Mouse (Mus musculus) megakaryocyte-erythroid progenitor cell, adult 5-6 weeks (primary cell): Measurements from ENCODE around the gene Kif5c. TPM values are rescaled to one million over a fixed set of nuclear protein-coding genes. Genes with fewer than 3 reads are reported as not detected.

Experiments
- ATAC-seq: replicated peaks from 2 replicates; pipeline ENCODE4 v1.8.0; 2016; ENCODE audit warnings: mild to moderate bottlenecking, inconsistent platforms; ENCODE audit not compliant: severe bottlenecking, poor library complexity, low FRiP score, low TSS enrichment
- total RNA-seq, 2 experiments: library from RNA; stranded (forward) in 1 of 2; stranded (reverse) in 1 of 2; fragments of 200-1000, 215-1000 nt in 1 of 2; fragments of >200 nt in 1 of 2; fragmentation: Nextera tagmentation in 1 of 2; gene quantifications; 2 replicates each; pipeline ENCODE4 v1.2.3; 2014 to 2017

Kif5c gene
- total RNA-seq, 2 experiments from 2014 or later: 0.09 to 2.0 TPM

- ATAC-seq: no peak
These were observed 823 bp downstream of the Kif5c start for GRCm38 (mm10) chr2:49619719-49620522.

GRCm38 (mm10) chr2:49620626-49621117 lies 1.6 kb downstream of the Kif5c start:
- no peak for ATAC-seq

- ATAC-seq: no peak
These were observed 2.1 kb downstream of the Kif5c start for GRCm38 (mm10) chr2:49621234-49621633.

- no peak for ATAC-seq
These were observed 6.5 kb downstream of the Kif5c start for GRCm38 (mm10) chr2:49625581-49625980.

- ATAC-seq: no peak
These were observed 8.5 kb downstream of the Kif5c start for GRCm38 (mm10) chr2:49627611-49628010.

- ATAC-seq: no peak
These were observed 9.1 kb downstream of the Kif5c start for GRCm38 (mm10) chr2:49628094-49628705.

- ATAC-seq: no peak
These were observed 10.1 kb downstream of the Kif5c start for GRCm38 (mm10) chr2:49629181-49629580.

GRCm38 (mm10) chr2:49630636-49631035 lies 11.5 kb downstream of the Kif5c start:
- ATAC-seq: no peak

GRCm38 (mm10) chr2:49633231-49633630 lies 14.1 kb downstream of the Kif5c start:
- ATAC-seq: no peak

GRCm38 (mm10) chr2:49642761-49643160 lies 23.7 kb downstream of the Kif5c start:
- ATAC-seq: no peak

GRCm38 (mm10) chr2:49643756-49644155 lies 24.7 kb downstream of the Kif5c start:
- ATAC-seq: no peak

GRCm38 (mm10) chr2:49647591-49647990 lies 28.5 kb downstream of the Kif5c start:
- no peak for ATAC-seq

GRCm38 (mm10) chr2:49648344-49648743 lies 29.2 kb downstream of the Kif5c start:
- ATAC-seq: no peak

GRCm38 (mm10) chr2:49648806-49649205 lies 29.7 kb downstream of the Kif5c start:
- ATAC-seq: no peak

GRCm38 (mm10) chr2:49649211-49649610 lies 30.1 kb downstream of the Kif5c start:
- no peak for ATAC-seq

GRCm38 (mm10) chr2:49651737-49652136 lies 32.6 kb downstream of the Kif5c start:
- no peak for ATAC-seq

GRCm38 (mm10) chr2:49654606-49655005 lies 35.5 kb downstream of the Kif5c start:
- no peak for ATAC-seq

- no peak for ATAC-seq
These were observed 36.2 kb downstream of the Kif5c start for GRCm38 (mm10) chr2:49655195-49655873.

GRCm38 (mm10) chr2:49655874-49656195 lies 36.7 kb downstream of the Kif5c start:
- no peak for ATAC-seq

GRCm38 (mm10) chr2:49656988-49657387 lies 37.9 kb downstream of the Kif5c start:
- ATAC-seq: no peak
